Mouse (Mus musculus): ENCODE results near the gene Sgsm1. TPM values are rescaled to one million over a fixed set of nuclear protein-coding genes. Genes with fewer than 3 reads are reported as not detected.

Gene Sgsm1
- polyA plus RNA-seq, 1 experiment, result not detected

DNA sequence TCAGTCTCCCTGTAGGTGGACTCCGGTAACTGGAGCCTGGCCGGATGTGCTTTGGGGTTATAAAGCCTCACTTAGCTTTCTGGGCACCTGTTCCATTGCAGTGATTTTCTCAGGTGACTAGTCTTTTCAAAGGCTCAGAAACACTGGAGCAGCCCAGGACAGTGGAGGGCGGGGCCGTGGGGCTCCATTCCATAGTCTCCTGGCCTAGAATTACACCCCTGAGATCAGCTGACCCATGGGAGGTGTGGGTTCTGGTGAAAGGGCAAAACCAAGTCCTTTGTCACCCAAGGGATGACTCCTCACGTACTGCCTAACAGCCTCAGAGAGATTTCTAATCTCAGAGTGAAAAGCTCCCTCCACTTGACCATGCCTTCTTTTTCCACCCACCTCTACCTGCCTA, 80.4 kb downstream of the Sgsm1 start:
- Histone ChIP-seq H3K27ac (ENCODE audit: insufficient read depth, low read depth, low read length) (no peak overlapping the region), H3K4me1 (ENCODE audit: control insufficient read depth, insufficient read depth, low read length) (peaks cover 11% of the 10 kb centered on the region), H3K4me3 (ENCODE audit: insufficient read depth, low read depth, low read length) (no peak overlapping the region)
- TF ChIP-seq CTCF (IDR thresholded peaks at IDR 0.05; ENCODE audit: insufficient read depth, low read depth, low read length), result no peak
- TF ChIP-seq POLR2A (IDR thresholded peaks at IDR 0.05; ENCODE audit: insufficient read depth, low read depth, low read length), result no peak
- 88% methylated on average over 5 of the region's 5 CpGs for WGBS

GRCm38 (mm10) chr5:113226632-113227102, 83.9 kb downstream of the Sgsm1 start, which contains the start of gene Tmem211:
Gene Tmem211, plus strand, starts transcription at chr5:113226909.
- TF ChIP-seq POLR2A (IDR thresholded peaks at IDR 0.05; ENCODE audit: insufficient read depth, low read depth, low read length), result no peak
- peak; percentile 96 for TF ChIP-seq CTCF (IDR thresholded peaks at IDR 0.05; ENCODE audit: insufficient read depth, low read depth, low read length)
- 2% methylated on average over 13 of the region's 13 CpGs for WGBS
- peaks cover 11% of the 10 kb centered on the region for H3K4me1 ChIP-seq (ENCODE audit: control insufficient read depth, insufficient read depth, low read length)
- H3K4me3 ChIP-seq (ENCODE audit: insufficient read depth, low read depth, low read length), result peak within 1 kb of the TSS; percentile 15; the same call in 1 of the 2 replicates
- no peak within 1 kb of the TSS for H3K27ac ChIP-seq (ENCODE audit: insufficient read depth, low read depth, low read length)

DNA sequence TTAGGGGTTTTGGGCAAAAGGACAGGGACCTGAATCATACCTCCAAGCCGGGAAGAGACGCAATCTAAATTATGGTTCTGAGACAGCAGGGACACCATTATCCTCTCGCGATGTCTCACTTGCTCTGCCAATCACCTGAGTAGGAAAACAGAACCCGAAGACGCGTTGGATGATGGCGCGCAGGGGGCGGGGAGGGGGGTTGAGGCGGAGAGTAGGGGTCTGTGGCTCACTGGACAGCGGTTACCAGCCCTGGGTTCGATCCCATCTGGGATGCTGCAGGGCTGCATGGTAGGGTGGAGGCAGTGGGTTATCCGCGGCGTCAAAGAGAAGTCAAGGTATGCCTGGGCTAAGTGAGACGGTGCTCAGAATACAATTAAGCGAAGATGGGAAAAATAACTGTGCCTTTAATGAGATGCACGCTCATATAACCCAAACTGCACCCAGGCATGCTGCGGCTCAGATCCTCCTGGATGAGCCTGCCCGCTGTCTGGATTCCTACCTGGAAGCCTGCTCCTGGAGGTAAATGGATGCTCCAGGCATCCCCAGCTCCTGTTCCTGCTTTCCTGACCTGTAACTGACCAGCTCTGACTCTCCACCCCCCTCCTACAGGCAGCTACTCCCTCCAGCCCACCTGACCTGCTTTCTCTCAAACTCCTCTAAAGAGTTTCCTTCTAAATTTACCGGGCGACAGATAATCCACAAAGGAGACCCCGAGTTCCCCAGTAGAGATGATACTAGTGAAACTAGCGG, 84.7 kb downstream of the Sgsm1 start:
- no peak overlapping the region for H3K27ac ChIP-seq (ENCODE audit: insufficient read depth, low read depth, low read length)
- H3K4me3 ChIP-seq (ENCODE audit: insufficient read depth, low read depth, low read length), result no peak overlapping the region
- H3K4me1 ChIP-seq (ENCODE audit: control insufficient read depth, insufficient read depth, low read length), result peaks cover 14% of the 10 kb centered on the region
- whole genome bisulfite sequencing, result 29% methylated on average over 25 of the region's 25 CpGs
- TF ChIP-seq POLR2A (IDR thresholded peaks at IDR 0.05; ENCODE audit: insufficient read depth, low read depth, low read length) (no peak), CTCF (IDR thresholded peaks at IDR 0.05; ENCODE audit: insufficient read depth, low read depth, low read length) (no peak)

GRCm38 (mm10) chr5:113225271-113225670, 85.3 kb downstream of the Sgsm1 start:
- TF ChIP-seq POLR2A (IDR thresholded peaks at IDR 0.05; ENCODE audit: insufficient read depth, low read depth, low read length), result no peak
- no peak for TF ChIP-seq CTCF (IDR thresholded peaks at IDR 0.05; ENCODE audit: insufficient read depth, low read depth, low read length)
- H3K27ac ChIP-seq (ENCODE audit: insufficient read depth, low read depth, low read length), result no peak overlapping the region
- 39% methylated on average over 10 of the region's 10 CpGs for WGBS
- peaks cover 20% of the 10 kb centered on the region for H3K4me1 ChIP-seq (ENCODE audit: control insufficient read depth, insufficient read depth, low read length)
- H3K4me3 ChIP-seq (ENCODE audit: insufficient read depth, low read depth, low read length), result no peak overlapping the region

DNA sequence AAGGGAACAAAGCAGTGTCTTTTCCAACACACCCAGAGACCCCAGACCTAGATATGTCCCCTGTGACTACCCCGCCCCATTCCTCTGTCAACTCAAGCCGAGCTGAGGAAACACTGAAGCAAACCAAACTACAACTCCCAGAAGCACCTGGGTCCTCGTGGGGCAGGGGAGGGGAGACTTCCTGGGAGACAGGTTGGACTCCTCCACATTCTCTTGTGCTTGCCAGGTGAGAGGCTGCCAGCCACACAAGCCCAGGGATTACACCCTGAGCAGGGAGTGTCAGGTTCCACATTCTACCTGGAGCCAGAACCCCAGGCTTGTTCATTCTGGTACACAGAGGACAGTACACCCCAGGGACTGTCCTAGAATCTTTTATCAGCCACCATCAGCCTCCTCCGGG, 86.7 kb downstream of the Sgsm1 start:
- H3K27ac ChIP-seq (ENCODE audit: insufficient read depth, low read depth, low read length), result no peak overlapping the region
- no peak for TF ChIP-seq CTCF (IDR thresholded peaks at IDR 0.05; ENCODE audit: insufficient read depth, low read depth, low read length)
- no peak for TF ChIP-seq POLR2A (IDR thresholded peaks at IDR 0.05; ENCODE audit: insufficient read depth, low read depth, low read length)
- H3K4me1 ChIP-seq (ENCODE audit: control insufficient read depth, insufficient read depth, low read length), result peaks cover 21% of the 10 kb centered on the region
- 64% methylated on average over 4 of the region's 4 CpGs for WGBS
- no peak overlapping the region for H3K4me3 ChIP-seq (ENCODE audit: insufficient read depth, low read depth, low read length)

GRCm38 (mm10) chr5:113221147-113221865, 89.3 kb downstream of the Sgsm1 start, which contains the start of gene 2900026A02Rik:
Gene 2900026A02Rik, minus strand, starts transcription at chr5:113221236.
- peak within 1 kb of the TSS; percentile 48 for H3K4me3 ChIP-seq (ENCODE audit: insufficient read depth, low read depth, low read length)
- H3K4me1 ChIP-seq (ENCODE audit: control insufficient read depth, insufficient read depth, low read length), result peaks cover 25% of the 10 kb centered on the region
- TF ChIP-seq POLR2A (IDR thresholded peaks at IDR 0.05; ENCODE audit: insufficient read depth, low read depth, low read length) (no peak), CTCF (IDR thresholded peaks at IDR 0.05; ENCODE audit: insufficient read depth, low read depth, low read length) (peak; percentile 99)
- 14% methylated on average over 62 of the region's 62 CpGs for WGBS
- H3K27ac ChIP-seq (ENCODE audit: insufficient read depth, low read depth, low read length), result no peak within 1 kb of the TSS

- H3K4me3 ChIP-seq (ENCODE audit: insufficient read depth, low read depth, low read length), result peak overlapping the region; percentile 48
- 4% methylated on average over 63 of the region's 64 CpGs for WGBS
- no peak overlapping the region for H3K27ac ChIP-seq (ENCODE audit: insufficient read depth, low read depth, low read length)
- H3K4me1 ChIP-seq (ENCODE audit: control insufficient read depth, insufficient read depth, low read length), result peaks cover 20% of the 10 kb centered on the region
- TF ChIP-seq POLR2A (IDR thresholded peaks at IDR 0.05; ENCODE audit: insufficient read depth, low read depth, low read length), result no peak
- no peak for TF ChIP-seq CTCF (IDR thresholded peaks at IDR 0.05; ENCODE audit: insufficient read depth, low read depth, low read length)
Observed at GRCm38 (mm10) chr5:113220383-113221146, 90.0 kb downstream of the Sgsm1 start.

DNA sequence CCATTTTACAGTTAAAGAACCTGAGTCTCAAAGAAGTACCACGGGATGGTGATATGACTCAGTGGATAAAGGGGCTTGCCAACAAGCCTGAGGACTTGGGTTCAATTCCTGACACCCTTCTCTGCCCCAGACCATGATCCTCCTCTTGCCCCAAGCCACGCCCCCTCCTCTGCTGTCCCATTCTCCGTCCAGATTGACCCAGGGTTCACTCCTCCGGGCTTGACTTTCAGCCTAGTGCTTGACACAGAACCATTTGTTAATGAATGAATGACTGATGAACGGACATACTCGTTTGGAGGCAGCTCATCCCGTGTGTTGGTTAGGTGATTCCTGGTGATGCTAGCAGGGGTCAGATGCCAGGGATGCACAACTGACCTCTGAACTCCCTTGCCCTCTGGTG, 90.7 kb downstream of the Sgsm1 start:
- Histone ChIP-seq H3K4me3 (ENCODE audit: insufficient read depth, low read depth, low read length) (no peak overlapping the region), H3K4me1 (ENCODE audit: control insufficient read depth, insufficient read depth, low read length) (peaks cover 20% of the 10 kb centered on the region), H3K27ac (ENCODE audit: insufficient read depth, low read depth, low read length) (no peak overlapping the region)
- WGBS, result 72% methylated on average over 7 of the region's 7 CpGs
- TF ChIP-seq POLR2A (IDR thresholded peaks at IDR 0.05; ENCODE audit: insufficient read depth, low read depth, low read length), result no peak
- TF ChIP-seq CTCF (IDR thresholded peaks at IDR 0.05; ENCODE audit: insufficient read depth, low read depth, low read length), result no peak
